Mouse (Mus musculus) olfactory bulb, adult 2 months (tissue): ENCODE results near the gene Ubl7. TPM values are rescaled to one million over a fixed set of nuclear protein-coding genes. Genes with fewer than 3 reads are reported as not detected.

Experiments
- H3K27ac ChIP-seq: fragments of 200-500 bp; 2 replicates; pipeline ENCODE4 v1.5.1; 2012; ENCODE audit warnings: low read depth, low read length; ENCODE audit not compliant: insufficient read depth
- H3K4me1 ChIP-seq: fragments of 200-500 bp; 2 replicates; pipeline ENCODE4 v1.6.1; 2012; ENCODE audit warnings: low read length; ENCODE audit not compliant: control insufficient read depth, insufficient read depth
- H3K4me3 ChIP-seq: fragments of 200-500 bp; 2 replicates; pipeline ENCODE4 v1.5.1; 2012; ENCODE audit warnings: mild to moderate bottlenecking, low read depth, low read length, moderate library complexity; ENCODE audit not compliant: insufficient read depth
- CTCF ChIP-seq: fragments of 200-500 bp; IDR thresholded peaks from 2 replicates; pipeline ENCODE4 v1.5.1; 2012; ENCODE audit warnings: low read depth, mild to moderate bottlenecking, low read length, moderate library complexity; ENCODE audit not compliant: insufficient read depth
- POLR2A ChIP-seq: fragments of 200-500 bp; IDR thresholded peaks from 2 replicates; pipeline ENCODE4 v1.6.1; 2012; ENCODE audit warnings: mild to moderate bottlenecking, low read depth, low read length, moderate library complexity; ENCODE audit not compliant: insufficient read depth
- WGBS: fragments of 180-500 bp; shearing (Covaris S2); methylation state at CpG from one replicate; pipeline ENCODE4 v1.1.7; 2018; 5-methylcytosine and 5-hydroxymethylcytosine counted together
- polyA plus RNA-seq: library from polyadenylated mRNA; stranded (reverse); fragments of >200 nt; gene quantifications from 2 replicates; pipeline ENCODE4 v1.2.4, GENCODE M21; 2012; ENCODE audit warnings: low replicate concordance; ENCODE audit not compliant: missing spikeins, insufficient read depth, insufficient read length

Ubl7 gene
- polyA plus RNA-seq, 1 experiment, result not detected

GRCm38 (mm10) chr9:57904250-57904644, 6.5 kb upstream of the Ubl7 start:
- no peak for TF ChIP-seq CTCF
- no peak for TF ChIP-seq POLR2A
- 84% methylated on average over 5 of the region's 5 CpGs for WGBS
- Histone ChIP-seq H3K4me3 (no peak overlapping the region), H3K4me1 (peaks cover 5% of the 10 kb centered on the region), H3K27ac (no peak overlapping the region)

- TF ChIP-seq CTCF (no peak), POLR2A (no peak)
- WGBS, result 82% methylated on average over 6 of the region's 6 CpGs
- Histone ChIP-seq H3K4me1 (peaks cover 4% of the 10 kb centered on the region; the same call in 1 of the 2 replicates), H3K27ac (no peak overlapping the region), H3K4me3 (no peak overlapping the region)
Measured at GRCm38 (mm10) chr9:57907206-57907605, 3.6 kb upstream of the Ubl7 start.

DNA sequence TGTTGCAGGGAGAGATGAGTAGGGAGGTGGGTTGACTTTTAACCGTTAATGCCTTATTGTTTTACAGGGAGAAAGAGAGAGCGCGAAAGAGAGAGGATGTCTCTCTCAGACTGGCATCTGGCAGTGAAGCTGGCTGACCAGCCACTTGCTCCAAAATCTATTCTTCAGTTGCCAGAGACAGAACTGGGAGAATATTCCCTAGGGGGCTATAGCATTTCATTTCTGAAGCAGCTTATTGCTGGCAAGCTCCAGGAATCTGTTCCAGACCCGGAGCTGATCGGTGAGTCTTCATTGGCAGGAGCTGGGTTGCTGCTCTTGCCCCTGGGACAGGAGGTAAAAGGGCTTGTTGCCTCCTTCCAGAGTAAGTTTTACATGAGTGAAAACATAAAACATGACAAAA, 1.8 kb downstream of the Ubl7 start:
- 75% methylated on average over 5 of the region's 5 CpGs for WGBS
- no peak overlapping the region for H3K4me3 ChIP-seq
- TF ChIP-seq CTCF (no peak), POLR2A (no peak)
- H3K4me1 ChIP-seq, result peaks cover 6% of the 10 kb centered on the region; the same call in 1 of the 2 replicates
- H3K27ac ChIP-seq, result no peak overlapping the region

GRCm38 (mm10) chr9:57921491-57922060, 10.8 kb downstream of the Ubl7 start:
- Histone ChIP-seq H3K4me1 (no peaks in the 10 kb centered on the region), H3K27ac (no peak overlapping the region), H3K4me3 (no peak overlapping the region)
- TF ChIP-seq CTCF, result no peak
- no peak for TF ChIP-seq POLR2A
- 92% methylated on average over 9 of the region's 9 CpGs for WGBS

DNA sequence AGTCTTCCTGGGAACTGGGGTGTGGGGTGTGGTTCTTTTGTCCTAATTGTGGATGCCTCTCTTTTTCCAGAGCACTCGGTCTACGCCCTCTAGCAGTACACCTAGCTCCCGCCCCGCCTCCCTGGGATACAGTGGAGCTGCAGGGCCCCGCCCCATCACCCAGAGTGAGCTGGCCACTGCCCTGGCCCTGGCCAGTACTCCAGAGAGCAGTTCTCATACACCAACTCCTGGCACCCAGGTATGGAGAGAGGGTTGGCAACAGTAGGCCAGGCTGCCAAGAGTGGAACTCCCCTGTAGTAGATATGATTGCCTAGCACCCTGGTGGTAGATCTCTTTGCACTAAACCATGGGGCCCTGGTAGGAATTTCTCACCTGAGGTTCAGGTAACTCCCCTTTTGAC, 11.6 kb downstream of the Ubl7 start:
- Histone ChIP-seq H3K4me1 (no peaks in the 10 kb centered on the region), H3K27ac (no peak overlapping the region), H3K4me3 (no peak overlapping the region)
- no peak for TF ChIP-seq POLR2A
- no peak for TF ChIP-seq CTCF
- WGBS, result 92% methylated on average over 5 of the region's 5 CpGs

DNA sequence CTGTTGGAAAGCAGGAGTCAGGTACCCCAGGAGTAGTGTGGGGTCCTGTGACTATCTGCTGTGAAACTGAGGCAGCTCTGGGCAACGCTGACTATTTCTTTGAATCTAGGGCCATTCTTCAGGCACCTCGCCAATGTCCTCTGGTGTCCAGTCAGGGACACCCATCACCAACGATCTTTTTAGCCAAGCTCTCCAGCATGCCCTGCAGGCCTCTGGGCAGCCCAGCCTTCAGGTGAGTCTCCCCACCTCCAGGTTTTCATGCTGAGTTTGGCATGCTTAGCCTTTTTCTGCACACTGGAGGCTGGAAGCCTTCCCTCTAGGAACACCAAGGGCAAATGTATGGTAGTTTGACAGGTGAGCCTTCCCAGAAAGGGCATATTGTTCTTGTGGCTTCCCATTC, 12.3 kb downstream of the Ubl7 start:
- H3K4me3 ChIP-seq, result no peak overlapping the region
- TF ChIP-seq CTCF (no peak), POLR2A (no peak)

DNA sequence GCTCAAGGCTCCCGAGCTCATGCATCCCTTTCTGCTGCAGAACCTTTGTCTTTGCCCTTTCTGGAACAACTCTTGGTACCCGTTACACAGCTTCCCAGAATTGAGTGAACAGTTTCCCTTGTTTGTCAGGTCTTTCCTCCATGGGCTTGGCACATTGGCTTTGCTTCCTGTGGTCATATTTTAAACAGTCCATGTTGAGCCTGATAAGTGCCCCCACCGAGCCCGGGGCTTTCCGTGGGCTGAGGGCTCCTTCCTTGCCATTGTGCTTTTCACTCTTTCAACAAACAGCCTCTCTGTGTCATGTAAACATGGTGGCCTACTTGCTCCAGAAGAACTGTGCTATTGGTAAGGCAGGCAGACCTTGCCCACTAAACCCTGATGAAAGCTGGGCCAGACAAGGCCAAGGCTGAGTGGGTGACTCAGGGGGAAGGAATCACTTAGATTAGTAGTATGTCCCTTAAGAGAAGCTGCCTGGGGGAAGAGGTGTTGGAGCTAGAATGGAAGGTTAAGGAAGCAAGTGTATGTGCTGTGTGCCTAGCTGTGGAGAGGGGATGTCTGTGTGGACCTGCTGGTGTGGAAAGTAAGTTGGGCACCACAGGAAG, 20.5 kb downstream of the Ubl7 start:
- TF ChIP-seq POLR2A (no peak), CTCF (no peak)
- H3K4me1 ChIP-seq, result peaks cover 6% of the 10 kb centered on the region; the same call in 1 of the 2 replicates
- 65% methylated on average over 5 of the region's 5 CpGs for WGBS
- H3K27ac ChIP-seq, result no peak overlapping the region
- H3K4me3 ChIP-seq, result no peak overlapping the region

More for the DNA sequence above, 12.3 kb downstream of the Ubl7 start:
- no peaks in the 10 kb centered on the region for H3K4me1 ChIP-seq
- 88% methylated on average over 3 of the region's 3 CpGs for whole genome bisulfite sequencing
- no peak overlapping the region for H3K27ac ChIP-seq

GRCm38 (mm10) chr9:57932253-57932652, 21.5 kb downstream of the Ubl7 start:
- H3K4me1 ChIP-seq, result peaks cover 6% of the 10 kb centered on the region; the same call in 1 of the 2 replicates
- WGBS, result 79% methylated on average over 3 of the region's 3 CpGs
- H3K4me3 ChIP-seq, result no peak overlapping the region
- H3K27ac ChIP-seq, result no peak overlapping the region
- no peak for TF ChIP-seq POLR2A
- no peak for TF ChIP-seq CTCF

DNA sequence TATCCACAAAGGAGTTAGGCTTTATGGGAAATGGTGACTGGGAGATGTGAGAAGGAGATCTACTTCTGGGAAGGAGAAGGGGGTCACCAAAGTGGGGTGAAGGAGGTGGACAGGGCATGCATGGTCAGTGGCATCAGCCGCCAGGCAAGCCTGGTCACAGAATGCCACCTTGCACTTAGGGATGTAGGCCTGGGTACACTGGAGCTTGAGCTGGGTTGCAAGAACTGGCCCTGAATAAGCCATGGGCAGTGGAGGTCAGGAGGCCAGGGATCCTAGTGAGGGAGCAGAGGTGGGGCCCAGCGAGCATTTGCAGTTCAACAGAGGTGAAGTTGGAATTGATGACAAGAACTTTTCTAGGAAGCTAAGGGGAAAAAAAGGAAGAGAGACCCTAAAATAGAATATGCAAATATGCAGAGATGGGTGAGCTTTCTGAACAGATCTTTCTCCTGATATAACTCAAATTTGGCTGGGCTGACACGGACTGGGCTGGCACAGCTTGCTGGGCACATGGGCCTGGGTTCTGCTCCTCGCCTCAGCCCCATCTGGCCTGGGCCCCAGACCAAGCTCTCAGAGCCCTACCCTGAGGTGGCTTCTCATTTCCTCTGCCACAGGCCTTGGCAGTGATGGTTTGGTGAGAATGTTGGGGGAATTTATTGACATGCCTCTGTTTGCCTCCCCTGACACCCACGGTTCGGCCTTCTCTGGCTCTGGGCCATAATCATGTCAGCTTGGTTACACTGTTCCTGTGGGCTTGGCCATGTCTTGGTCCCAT, 22.2 kb downstream of the Ubl7 start:
- TF ChIP-seq CTCF, result no peak
- 64% methylated on average over 6 of the region's 6 CpGs for WGBS
- H3K27ac ChIP-seq, result no peak overlapping the region
- H3K4me1 ChIP-seq, result peaks cover 6% of the 10 kb centered on the region; the same call in 1 of the 2 replicates
- H3K4me3 ChIP-seq, result no peak overlapping the region
